Mouse (Mus musculus) kidney, postnatal 0 days (tissue): ENCODE measurements around the gene Slc35g2. TPM values are rescaled to one million over a fixed set of nuclear protein-coding genes. Genes with fewer than 3 reads are reported as not detected.

Experiments
- ATAC-seq: fragments of 200-750 bp; cut with Nextera tagmentation; replicated peaks from 2 replicates; pipeline ENCODE4 v1.8.0; 2017; ENCODE audit warnings: low read depth, moderate number of reproducible peaks, moderate TSS enrichment, moderate library complexity; ENCODE audit not compliant: low FRiP score
- DNase-seq: peaks from one replicate; pipeline ENCODE4 v3.0.0-alpha.2; 2016; ENCODE audit warnings: low spot score
- H3K27ac ChIP-seq: fragments of 300-500 bp; sonication (generic); 2 replicates; pipeline ENCODE4 v1.5.1; 2014; ENCODE audit warnings: mild to moderate bottlenecking
- H3K27me3 ChIP-seq: fragments of 300-500 bp; sonication (generic); 2 replicates; pipeline ENCODE4 v1.6.1; 2014; ENCODE audit warnings: low read length, mixed read lengths; ENCODE audit not compliant: insufficient read depth
- H3K36me3 ChIP-seq: fragments of 300-500 bp; sonication (generic); 2 replicates; pipeline ENCODE4 v1.6.1; 2014; ENCODE audit warnings: low read length, mixed read lengths; ENCODE audit not compliant: insufficient read depth
- H3K4me1 ChIP-seq: fragments of 300-500 bp; sonication (generic); replicated peaks from 2 replicates; pipeline ENCODE4 v1.6.1; 2014; ENCODE audit warnings: antibody characterized with exemption, low read length, mixed read lengths; ENCODE audit not compliant: insufficient read depth
- H3K4me2 ChIP-seq: fragments of 300-500 bp; sonication (generic); 2 replicates; pipeline ENCODE4 v1.6.1; 2014; ENCODE audit warnings: mild to moderate bottlenecking, low read length, moderate library complexity, mixed read lengths
- H3K4me3 ChIP-seq: fragments of 300-500 bp; sonication (generic); replicated peaks from 2 replicates; pipeline ENCODE4 v1.5.1; 2014; ENCODE audit warnings: low read depth, low read length
- H3K9ac ChIP-seq: fragments of 300-500 bp; sonication (generic); 2 replicates; pipeline ENCODE4 v1.6.1; 2014; ENCODE audit warnings: low read depth, low read length
- H3K9me3 ChIP-seq: fragments of 300-500 bp; sonication (generic); replicated peaks from 2 replicates; pipeline ENCODE4 v1.6.1; 2016; ENCODE audit warnings: low read length, inconsistent platforms, mixed read lengths
- CTCF ChIP-seq: IDR thresholded peaks from 2 replicates; pipeline ENCODE4 v1.5.1; 2016; ENCODE audit warnings: antibody characterized with exemption, low read depth, mild to moderate bottlenecking, moderate library complexity
- WGBS: fragments of 180-500 bp; shearing (Covaris S2); extraction: QIAGEN DNeasy Blood & Tissue Kit; methylation state at CpG from one replicate; pipeline ENCODE4 v1.1.7; 2014; 5-methylcytosine and 5-hydroxymethylcytosine counted together
- polyA plus RNA-seq: library from polyadenylated mRNA; unstranded; fragments of >200 nt; fragmentation: Nextera tagmentation; extraction: Ambion mirVana; gene quantifications from 2 replicates; pipeline ENCODE4 v1.2.1, GENCODE M21; 2015

The Slc35g2 gene
- polyA plus RNA-seq, 1 experiment from 2014 or later, result 5.9 TPM

DNA sequence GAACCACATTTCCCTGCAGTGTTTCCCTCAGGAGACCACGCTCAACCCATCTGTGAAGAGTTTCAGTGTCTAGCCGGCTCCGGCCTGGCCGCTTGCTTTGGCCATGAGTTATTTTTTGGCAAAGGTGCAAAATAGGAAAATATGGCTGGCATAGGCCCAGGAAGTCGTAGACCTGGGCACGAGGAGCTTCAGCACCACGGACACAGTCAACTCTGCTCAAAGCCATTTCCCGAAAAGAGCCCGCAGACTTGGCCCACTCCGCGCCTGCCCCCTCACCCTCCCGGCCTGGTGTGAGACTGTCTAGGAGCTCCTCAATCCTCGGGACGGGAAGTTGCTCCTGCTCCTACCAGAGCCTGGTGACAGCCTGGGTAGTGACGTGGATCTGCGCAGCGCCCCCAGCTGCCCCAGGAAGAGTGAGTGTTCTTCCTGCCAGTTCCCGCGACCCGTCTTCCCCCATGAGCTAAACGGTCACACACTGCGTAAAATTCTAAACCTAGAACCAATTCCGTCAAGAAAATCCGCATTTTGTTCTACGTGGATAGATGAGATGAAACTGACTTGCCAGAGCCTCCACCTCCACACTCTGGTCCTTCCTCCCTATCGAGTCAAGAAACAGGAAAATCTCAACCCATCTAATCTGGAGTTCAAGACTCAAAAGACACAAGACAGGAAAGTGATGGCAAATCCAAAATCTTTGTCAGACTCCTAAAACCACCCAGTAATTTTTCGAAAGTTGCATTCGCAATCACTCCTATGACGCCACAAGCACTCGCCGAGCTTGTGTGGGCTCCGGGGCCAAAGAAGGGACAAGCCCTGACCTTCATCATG is 878 bp downstream of the Slc35g2 start:
- H3K27me3 ChIP-seq, result no peaks in the 10 kb centered on the region
- DNase-seq (peak; percentile 51), ATAC-seq (no peak; the same call in 1 of the 2 replicates)
- H3K27ac ChIP-seq, result no peak overlapping the region
- peak overlapping the region; percentile 29; the same call in 1 of the 2 replicates for H3K9ac ChIP-seq
- H3K4me3 ChIP-seq, result peak overlapping the region; percentile 44
- no peaks in the 10 kb centered on the region for H3K4me1 ChIP-seq
- peak overlapping the region; percentile 64 for H3K4me2 ChIP-seq
- peak; percentile 40; the same call in 1 of the 2 replicates for TF ChIP-seq CTCF
- no peaks in the 10 kb centered on the region for H3K36me3 ChIP-seq
- H3K9me3 ChIP-seq, result no peaks in the 10 kb centered on the region
- WGBS, result 10% methylated on average over 32 of the region's 32 CpGs

DNA sequence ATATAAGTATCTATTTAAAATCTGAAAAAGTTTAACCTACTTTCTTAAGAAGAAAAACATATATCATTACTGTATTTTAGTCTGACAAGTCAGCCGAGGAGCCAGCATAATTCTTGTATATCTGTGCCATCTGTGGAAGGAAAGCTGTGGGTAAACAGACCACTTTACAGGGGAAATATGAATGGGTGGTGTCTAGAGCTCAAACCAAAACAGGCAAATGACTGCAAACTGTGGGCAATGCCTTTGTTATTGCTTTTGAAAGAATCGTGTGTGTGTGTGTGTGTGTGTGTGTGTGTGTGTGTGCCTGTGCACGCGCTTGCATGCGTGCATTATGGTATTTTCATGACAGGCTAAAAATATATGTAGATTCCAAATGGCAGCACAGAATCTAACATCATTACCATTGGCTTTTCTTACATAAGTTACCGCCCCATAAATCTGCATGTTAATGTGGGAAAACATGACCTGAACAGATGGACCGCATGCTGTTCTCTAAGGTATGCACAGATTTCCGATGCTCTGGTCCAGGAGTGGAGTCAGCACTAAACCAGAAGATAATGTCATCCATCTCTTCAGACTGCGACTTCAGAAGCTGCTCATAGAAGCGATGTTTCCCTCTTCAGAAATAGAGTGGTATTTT is 10.5 kb downstream of the Slc35g2 start:
- H3K4me3 ChIP-seq, result no peak overlapping the region
- TF ChIP-seq CTCF, result no peak
- no peaks in the 10 kb centered on the region for H3K4me1 ChIP-seq
- H3K27ac ChIP-seq, result no peak overlapping the region
- no peaks in the 10 kb centered on the region for H3K9me3 ChIP-seq
- H3K9ac ChIP-seq, result no peak overlapping the region
- H3K4me2 ChIP-seq, result no peak overlapping the region
- H3K36me3 ChIP-seq, result no peaks in the 10 kb centered on the region
- WGBS, result 84% methylated on average over 10 of the region's 10 CpGs
- ATAC-seq (no peak), DNase-seq (no peak)
- no peaks in the 10 kb centered on the region for H3K27me3 ChIP-seq

DNA sequence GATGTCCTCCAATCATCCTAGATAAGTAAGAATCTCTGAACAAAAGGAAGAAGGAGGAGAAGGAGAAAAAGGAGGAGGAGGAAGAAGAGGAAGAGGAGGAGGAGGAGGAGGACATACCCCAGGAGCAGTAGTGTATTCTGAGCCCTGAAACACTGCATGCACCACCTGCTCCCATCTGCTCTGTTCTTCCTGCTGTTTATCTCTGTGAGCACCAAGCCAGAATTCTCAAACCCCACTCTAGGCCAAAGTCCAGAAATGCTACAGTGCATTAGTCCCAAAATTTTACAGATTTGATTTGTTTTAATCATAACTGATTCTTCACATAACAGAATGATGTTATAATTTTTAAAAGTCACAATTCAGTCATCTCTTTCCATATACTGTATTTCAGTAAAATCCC is 11.9 kb downstream of the Slc35g2 start:
- TF ChIP-seq CTCF, result no peak
- ATAC-seq (no peak), DNase-seq (no peak)
- Histone ChIP-seq H3K9me3 (no peaks in the 10 kb centered on the region), H3K4me1 (no peaks in the 10 kb centered on the region), H3K9ac (no peak overlapping the region), H3K27ac (no peak overlapping the region), H3K36me3 (no peaks in the 10 kb centered on the region), H3K4me2 (no peak overlapping the region), H3K4me3 (no peak overlapping the region), H3K27me3 (no peaks in the 10 kb centered on the region)

DNA sequence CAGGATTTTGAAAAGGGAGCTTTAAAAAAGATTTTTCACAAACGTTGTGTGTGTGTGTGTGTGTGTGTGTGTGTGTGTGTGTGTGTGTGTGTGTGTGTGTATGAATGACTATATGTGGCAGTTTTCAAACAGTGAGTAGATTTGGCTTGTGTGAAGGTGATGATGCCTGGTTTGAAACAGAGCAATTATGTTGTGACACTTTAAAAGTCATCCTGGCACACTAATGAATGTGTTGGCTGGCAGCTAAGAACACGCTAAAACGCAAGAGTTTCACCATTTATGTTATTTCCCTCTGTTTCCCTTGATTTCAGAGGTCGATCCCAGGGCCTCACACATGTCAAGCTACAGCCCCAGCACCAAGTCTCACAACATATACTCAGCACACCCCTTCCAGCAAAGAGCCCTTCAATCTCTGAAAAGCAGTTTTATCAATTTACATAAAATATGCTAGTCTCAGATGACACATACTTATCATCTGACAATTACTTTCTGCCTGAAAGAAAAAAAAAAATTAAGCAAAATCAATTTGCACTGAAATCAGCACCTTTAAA is 12.8 kb downstream of the Slc35g2 start:
- no peaks in the 10 kb centered on the region for H3K27me3 ChIP-seq
- H3K4me2 ChIP-seq, result no peak overlapping the region
- no peak overlapping the region for H3K4me3 ChIP-seq
- ATAC-seq (no peak), DNase-seq (no peak)
- H3K9me3 ChIP-seq, result no peaks in the 10 kb centered on the region
- TF ChIP-seq CTCF, result no peak
- no peaks in the 10 kb centered on the region for H3K36me3 ChIP-seq
- no peak overlapping the region for H3K27ac ChIP-seq
- H3K9ac ChIP-seq, result no peak overlapping the region
- no peaks in the 10 kb centered on the region for H3K4me1 ChIP-seq
- 80% methylated on average over 4 of the region's 4 CpGs for WGBS

DNA sequence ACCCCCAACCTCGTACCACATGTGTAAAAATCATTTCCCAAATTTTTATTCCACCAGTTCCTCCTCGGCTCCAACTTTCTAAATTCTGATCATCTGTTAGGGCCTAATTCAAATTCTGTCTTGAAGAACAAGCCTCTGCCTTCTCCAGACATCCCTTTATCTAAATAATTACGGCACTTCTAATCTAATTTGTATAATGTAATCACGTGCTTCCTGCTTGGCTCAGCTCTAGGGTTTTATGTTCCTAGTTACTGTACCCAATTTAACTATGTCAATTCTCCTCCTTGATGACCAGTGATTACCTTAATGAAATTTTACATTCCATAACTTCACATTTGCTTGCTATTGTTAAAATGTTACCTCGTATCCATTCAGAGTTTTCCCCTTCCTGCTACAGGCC is 15.2 kb downstream of the Slc35g2 start:
- DNase-seq (no peak), ATAC-seq (no peak)
- H3K4me3 ChIP-seq, result no peak overlapping the region
- no peak overlapping the region for H3K9ac ChIP-seq
- H3K27me3 ChIP-seq, result no peaks in the 10 kb centered on the region
- H3K4me1 ChIP-seq, result no peaks in the 10 kb centered on the region
- 73% methylated on average over 5 of the region's 5 CpGs for WGBS
- H3K4me2 ChIP-seq, result no peak overlapping the region
- H3K9me3 ChIP-seq, result no peaks in the 10 kb centered on the region
- H3K36me3 ChIP-seq, result no peaks in the 10 kb centered on the region
- H3K27ac ChIP-seq, result no peak overlapping the region
- TF ChIP-seq CTCF, result no peak

DNA sequence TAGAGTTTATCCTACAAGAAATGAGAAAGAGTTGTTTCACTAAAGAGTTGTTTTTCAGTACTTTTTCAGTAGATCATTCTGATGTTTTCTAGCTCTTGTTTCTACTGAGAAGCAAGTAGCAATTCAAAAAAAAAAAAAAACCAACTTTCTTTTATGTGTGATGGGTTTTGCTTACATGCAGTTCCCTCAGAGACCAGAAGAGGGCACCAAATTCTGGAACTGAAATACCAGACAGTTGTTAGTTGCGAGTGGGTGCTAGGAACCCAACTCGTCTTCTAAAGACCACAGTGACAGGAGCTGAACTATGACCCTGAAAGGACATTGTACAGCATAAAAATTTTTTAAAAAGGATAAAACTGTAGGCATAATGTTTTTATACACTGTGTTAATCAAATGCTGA is 22.6 kb downstream of the Slc35g2 start:
- ATAC-seq, result no peak
- Histone ChIP-seq H3K27ac (no peak overlapping the region), H3K4me3 (no peak overlapping the region), H3K4me2 (no peak overlapping the region), H3K36me3 (no peaks in the 10 kb centered on the region), H3K9ac (no peak overlapping the region), H3K27me3 (no peaks in the 10 kb centered on the region), H3K4me1 (peaks cover 9% of the 10 kb centered on the region), H3K9me3 (no peaks in the 10 kb centered on the region)
- TF ChIP-seq CTCF, result peak; percentile 62
- 96% methylated on average over 2 of the region's 2 CpGs for WGBS
- no peak for DNase-seq
